Mouse (Mus musculus): Measurements from ENCODE around the gene Col4a4. TPM values are rescaled to one million over a fixed set of nuclear protein-coding genes. Genes with fewer than 3 reads are reported as not detected.

Col4a4 gene
- total and polyA plus RNA-seq, 2 experiments from 2014 or later, result 0.40 to 0.42 TPM

GRCm38 (mm10) chr1:82479696-82480487 lies 106.8 kb downstream of the Col4a4 start:
- WGBS, result 77% methylated on average over 12 of the region's 12 CpGs
- H3K36me3 ChIP-seq (ENCODE audit: insufficient read depth, low read length), result no peaks in the 10 kb centered on the region
- no peak overlapping the region for H3K4me3 ChIP-seq (ENCODE audit: low read length)
- H3K9me3 ChIP-seq (ENCODE audit: low read length), result no peaks in the 10 kb centered on the region
- no peak for ATAC-seq
- no peaks in the 10 kb centered on the region for H3K4me1 ChIP-seq (ENCODE audit: insufficient read depth, low read length)
- no peak overlapping the region for H3K27ac ChIP-seq
- no peak overlapping the region for H3K4me2 ChIP-seq (ENCODE audit: low read depth, low read length)
- no peak overlapping the region for H3K9ac ChIP-seq (replicated peaks; ENCODE audit: low read length)
- TF ChIP-seq CTCF (IDR thresholded peaks at IDR 0.05; ENCODE audit: low read depth), result no peak
- peak; percentile 52 for DNase-seq (ENCODE audit: low spot score)
- no peaks in the 10 kb centered on the region for H3K27me3 ChIP-seq (ENCODE audit: insufficient read depth, low read length)

- ATAC-seq, result peak; percentile 87
- Histone ChIP-seq H3K36me3 (ENCODE audit: insufficient read depth, low read length) (no peaks in the 10 kb centered on the region), H3K4me3 (ENCODE audit: low read length) (no peak overlapping the region), H3K27ac (peak overlapping the region; percentile 0; the same call in 1 of the 2 replicates), H3K9ac (replicated peaks; ENCODE audit: low read length) (no peak overlapping the region), H3K4me2 (ENCODE audit: low read depth, low read length) (peak overlapping the region; percentile 0), H3K27me3 (ENCODE audit: insufficient read depth, low read length) (no peaks in the 10 kb centered on the region), H3K9me3 (ENCODE audit: low read length) (no peaks in the 10 kb centered on the region), H3K4me1 (ENCODE audit: insufficient read depth, low read length) (no peaks in the 10 kb centered on the region)
- peak; percentile 60 for DNase-seq (ENCODE audit: low spot score)
- no peak for TF ChIP-seq CTCF (IDR thresholded peaks at IDR 0.05; ENCODE audit: low read depth)
- WGBS, result 10% methylated on average over 9 of the region's 9 CpGs
Measured at GRCm38 (mm10) chr1:82476746-82477145, 109.9 kb downstream of the Col4a4 start.

- no peaks in the 10 kb centered on the region for H3K4me1 ChIP-seq (ENCODE audit: insufficient read depth, low read length)
- 36% methylated on average over 11 of the region's 11 CpGs for WGBS
- H3K36me3 ChIP-seq (ENCODE audit: insufficient read depth, low read length), result no peaks in the 10 kb centered on the region
- H3K4me2 ChIP-seq (ENCODE audit: low read depth, low read length), result peak overlapping the region; percentile 0
- TF ChIP-seq CTCF (IDR thresholded peaks at IDR 0.05; ENCODE audit: low read depth), result peak; percentile 97
- peak; percentile 61 for ATAC-seq
- H3K9ac ChIP-seq (replicated peaks; ENCODE audit: low read length), result no peak overlapping the region
- H3K4me3 ChIP-seq (ENCODE audit: low read length), result no peak overlapping the region
- DNase-seq (ENCODE audit: low spot score), result peak; percentile 85
- H3K9me3 ChIP-seq (ENCODE audit: low read length), result no peaks in the 10 kb centered on the region
- no peaks in the 10 kb centered on the region for H3K27me3 ChIP-seq (ENCODE audit: insufficient read depth, low read length)
- H3K27ac ChIP-seq, result no peak overlapping the region; the same call in 1 of the 2 replicates
Measured at GRCm38 (mm10) chr1:82476256-82476655, 110.4 kb downstream of the Col4a4 start.

GRCm38 (mm10) chr1:82475821-82476220 lies 110.8 kb downstream of the Col4a4 start:
- Histone ChIP-seq H3K4me1 (ENCODE audit: insufficient read depth, low read length) (no peaks in the 10 kb centered on the region), H3K27me3 (ENCODE audit: insufficient read depth, low read length) (no peaks in the 10 kb centered on the region), H3K9me3 (ENCODE audit: low read length) (no peaks in the 10 kb centered on the region), H3K9ac (replicated peaks; ENCODE audit: low read length) (no peak overlapping the region), H3K36me3 (ENCODE audit: insufficient read depth, low read length) (no peaks in the 10 kb centered on the region), H3K4me3 (ENCODE audit: low read length) (no peak overlapping the region), H3K27ac (no peak overlapping the region), H3K4me2 (ENCODE audit: low read depth, low read length) (peak overlapping the region; percentile 0; the same call in 1 of the 2 replicates)
- no peak for TF ChIP-seq CTCF (IDR thresholded peaks at IDR 0.05; ENCODE audit: low read depth)
- no peak for ATAC-seq
- no peak for DNase-seq (ENCODE audit: low spot score)
- WGBS, result 66% methylated on average over 4 of the region's 4 CpGs

GRCm38 (mm10) chr1:82475254-82475653 lies 111.4 kb downstream of the Col4a4 start:
- TF ChIP-seq CTCF (IDR thresholded peaks at IDR 0.05; ENCODE audit: low read depth), result no peak

GRCm38 (mm10) chr1:82474461-82474961 lies 112.1 kb downstream of the Col4a4 start:
- no peak for TF ChIP-seq CTCF (IDR thresholded peaks at IDR 0.05; ENCODE audit: low read depth)
- 27% methylated on average over 4 of the region's 4 CpGs for WGBS
- no peaks in the 10 kb centered on the region for H3K27me3 ChIP-seq (ENCODE audit: insufficient read depth, low read length)
- H3K4me2 ChIP-seq (ENCODE audit: low read depth, low read length), result no peak overlapping the region
- ATAC-seq, result 0 out of 2 replicates have a peak, but pooled peaks have one; percentile 28
- no peak overlapping the region for H3K4me3 ChIP-seq (ENCODE audit: low read length)
- H3K9me3 ChIP-seq (ENCODE audit: low read length), result no peaks in the 10 kb centered on the region
- H3K9ac ChIP-seq (replicated peaks; ENCODE audit: low read length), result no peak overlapping the region
- H3K27ac ChIP-seq, result no peak overlapping the region
- no peaks in the 10 kb centered on the region for H3K4me1 ChIP-seq (ENCODE audit: insufficient read depth, low read length)
- DNase-seq (ENCODE audit: low spot score), result no peak
- H3K36me3 ChIP-seq (ENCODE audit: insufficient read depth, low read length), result no peaks in the 10 kb centered on the region

More at GRCm38 (mm10) chr1:82475254-82475653, 111.4 kb downstream of the Col4a4 start:
- H3K27me3 ChIP-seq (ENCODE audit: insufficient read depth, low read length), result no peaks in the 10 kb centered on the region
- H3K36me3 ChIP-seq (ENCODE audit: insufficient read depth, low read length), result no peaks in the 10 kb centered on the region
- H3K4me2 ChIP-seq (ENCODE audit: low read depth, low read length), result no peak overlapping the region
- H3K9ac ChIP-seq (replicated peaks; ENCODE audit: low read length), result no peak overlapping the region
- H3K27ac ChIP-seq, result no peak overlapping the region
- H3K4me3 ChIP-seq (ENCODE audit: low read length), result no peak overlapping the region
- no peaks in the 10 kb centered on the region for H3K9me3 ChIP-seq (ENCODE audit: low read length)
- no peaks in the 10 kb centered on the region for H3K4me1 ChIP-seq (ENCODE audit: insufficient read depth, low read length)
- 54% methylated on average over 5 of the region's 5 CpGs for WGBS
- ATAC-seq (no peak), DNase-seq (ENCODE audit: low spot score) (no peak)

GRCm38 (mm10) chr1:82473467-82473866 lies 113.2 kb downstream of the Col4a4 start:
- Histone ChIP-seq H3K27ac (no peak overlapping the region), H3K4me3 (ENCODE audit: low read length) (no peak overlapping the region), H3K4me2 (ENCODE audit: low read depth, low read length) (no peak overlapping the region), H3K9me3 (ENCODE audit: low read length) (no peaks in the 10 kb centered on the region), H3K4me1 (ENCODE audit: insufficient read depth, low read length) (no peaks in the 10 kb centered on the region), H3K9ac (replicated peaks; ENCODE audit: low read length) (no peak overlapping the region), H3K36me3 (ENCODE audit: insufficient read depth, low read length) (no peaks in the 10 kb centered on the region), H3K27me3 (ENCODE audit: insufficient read depth, low read length) (no peaks in the 10 kb centered on the region)
- TF ChIP-seq CTCF (IDR thresholded peaks at IDR 0.05; ENCODE audit: low read depth), result no peak
- DNase-seq (ENCODE audit: low spot score) (no peak), ATAC-seq (no peak)

All from hindbrain, postnatal 0 days (tissue).